Comparison of ENCODE assay signal across 19 mouse cellular contexts in the genomic region with DNA sequence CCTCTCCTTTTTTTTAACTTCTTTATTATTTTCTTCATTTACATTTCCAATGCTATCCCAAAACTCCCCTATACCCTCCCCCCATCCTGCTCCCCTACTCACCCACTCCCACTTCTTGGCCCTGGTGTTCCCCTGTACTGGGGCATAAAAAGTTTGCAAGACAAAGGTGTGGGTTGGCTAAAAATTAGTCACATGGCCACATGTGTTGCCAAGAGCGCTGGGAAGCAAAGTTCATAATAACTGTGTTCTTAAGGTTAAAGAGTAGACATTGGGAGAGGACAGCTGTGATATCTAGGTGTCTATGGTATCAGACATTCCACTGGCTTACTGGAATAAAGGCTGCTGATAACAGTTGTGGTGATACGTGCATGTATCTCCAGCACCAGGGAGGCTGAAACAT.
"Had no signal": no experiment of that assay in that cellular context is flagged by ENCODE, and none has a peak within 500 bp of the region (broad histone marks: within the 10 kb centered on the region; RNA-seq: fewer than 3 reads in every experiment).

No protein-coding gene starts in this region.

- H3K4me1 ChIP-seq: forebrain, embryonic 15.5 days; heart, embryonic 10.5 days; heart, embryonic 12.5 days; hindbrain, embryonic 13.5 days; hindbrain, embryonic 15.5 days; limb, embryonic 13.5 days; limb, embryonic 15.5 days; liver, embryonic 13.5 days; liver, embryonic 15.5 days had no signal

- H3K9ac ChIP-seq: forebrain, embryonic 15.5 days; forebrain, postnatal 0 days; heart, embryonic 12.5 days; hindbrain, embryonic 13.5 days; hindbrain, embryonic 15.5 days; limb, embryonic 13.5 days; limb, embryonic 15.5 days; liver, embryonic 13.5 days; liver, embryonic 15.5 days had no signal

- DNase-seq: forebrain, postnatal 0 days; gastrocnemius, postnatal 14 days; gastrocnemius, postnatal 36 days; layer of hippocampus, adult 9-11 months; layer of hippocampus, postnatal 36 days; left cerebral cortex, postnatal 4 days; liver, embryonic 13.5 days had no signal

- H3K27ac ChIP-seq: forebrain, embryonic 15.5 days; heart, embryonic 10.5 days; hindbrain, embryonic 13.5 days; hindbrain, embryonic 15.5 days; hindbrain, postnatal 0 days; kidney, postnatal 0 days; limb, embryonic 13.5 days; limb, embryonic 15.5 days; liver, embryonic 13.5 days; liver, embryonic 15.5 days had no signal

- H3K36me3 ChIP-seq: forebrain, embryonic 15.5 days; heart, embryonic 10.5 days; heart, embryonic 12.5 days; hindbrain, embryonic 13.5 days; hindbrain, embryonic 15.5 days; limb, embryonic 13.5 days; limb, embryonic 15.5 days; liver, embryonic 13.5 days; liver, embryonic 15.5 days had no signal

- H3K4me3 ChIP-seq: forebrain, embryonic 15.5 days; heart, embryonic 10.5 days; heart, embryonic 12.5 days; hindbrain, embryonic 13.5 days; hindbrain, embryonic 15.5 days; limb, embryonic 13.5 days; limb, embryonic 15.5 days; liver, embryonic 13.5 days; liver, embryonic 15.5 days had no signal

- H3K4me2 ChIP-seq: forebrain, embryonic 15.5 days; heart, embryonic 12.5 days; hindbrain, embryonic 13.5 days; hindbrain, embryonic 15.5 days; limb, embryonic 13.5 days; limb, embryonic 15.5 days; liver, embryonic 11.5 days; liver, embryonic 13.5 days; liver, embryonic 15.5 days had no signal

- H3K9me3 ChIP-seq: forebrain, embryonic 15.5 days; heart, embryonic 10.5 days; heart, embryonic 12.5 days; hindbrain, embryonic 13.5 days; hindbrain, embryonic 15.5 days; limb, embryonic 13.5 days; limb, embryonic 15.5 days; liver, embryonic 13.5 days; liver, embryonic 15.5 days had no signal

- H3K27me3 ChIP-seq: forebrain, embryonic 15.5 days; heart, embryonic 12.5 days; hindbrain, embryonic 13.5 days; hindbrain, embryonic 15.5 days; limb, embryonic 13.5 days; limb, embryonic 15.5 days; liver, embryonic 13.5 days; liver, embryonic 15.5 days had no signal

- ATAC-seq: forebrain, embryonic 15.5 days; forebrain, postnatal 0 days; hindbrain, postnatal 0 days; intestine, embryonic 16.5 days had no signal
